Mouse (Mus musculus): ENCODE measurements around the gene Kcnh1.

DNA sequence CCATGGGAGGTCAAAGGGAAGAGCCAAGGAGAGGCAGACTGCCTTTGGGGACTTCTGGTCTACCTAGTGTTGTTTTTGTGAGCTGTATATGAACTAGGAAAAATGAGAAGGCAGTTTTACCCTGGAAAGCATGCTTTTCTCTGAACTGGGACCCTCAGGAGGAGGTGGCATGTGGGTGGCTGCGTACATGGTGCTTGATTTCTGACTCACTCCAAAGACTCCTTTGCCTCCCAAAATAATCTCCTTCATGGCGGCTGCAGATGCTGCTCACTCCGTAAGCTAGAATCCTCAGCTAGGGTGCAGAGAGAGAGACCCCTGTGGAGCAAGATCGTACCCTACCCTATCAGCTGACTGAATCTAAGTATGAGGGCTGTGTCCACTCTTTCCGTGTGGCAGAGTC lies 145.5 kb downstream of the Kcnh1 start:
- TF ChIP-seq POLR2A (IDR thresholded peaks at IDR 0.05; ENCODE audit: control insufficient read depth, low read depth, low read length) = no peak
- TF ChIP-seq CTCF (IDR thresholded peaks at IDR 0.05; ENCODE audit: control insufficient read depth, insufficient read depth, insufficient replicate concordance, low read depth, low read length) = no peak

Measured in testis, adult 2 months (tissue).